Mouse (Mus musculus) spleen, adult 2 months (tissue): ENCODE measurements around the gene Snai3.

Source experiments
- CTCF ChIP-seq: fragments of 200-500 bp; IDR thresholded peaks from 2 replicates; pipeline ENCODE4 v1.5.1; 2011; ENCODE audit warnings: mild to moderate bottlenecking, inconsistent platforms; ENCODE audit not compliant: insufficient read depth, insufficient read length, insufficient replicate concordance; ENCODE audit errors: extremely low read depth
- POLR2A ChIP-seq: fragments of 200-500 bp; IDR thresholded peaks from 2 replicates; pipeline ENCODE4 v1.6.1; 2011; ENCODE audit warnings: low read depth, low read length, inconsistent platforms

- TF ChIP-seq CTCF (no peak), POLR2A (no peak)
Observed at GRCm38 (mm10) chr8:122464985-122465384, 4.5 kb upstream of the Snai3 start.
